Mouse (Mus musculus) midbrain, embryonic 11.5 days (tissue): ENCODE data around the gene Crabp1. TPM values are rescaled to one million over a fixed set of nuclear protein-coding genes. Genes with fewer than 3 reads are reported as not detected.

Experiments
- ATAC-seq: fragments of 200-750 bp; cut with Nextera tagmentation; 2 replicates; pipeline ENCODE4 v1.8.0; 2017; ENCODE audit warnings: moderate TSS enrichment, moderate library complexity; ENCODE audit not compliant: low FRiP score
- DNase-seq: peaks from one replicate; pipeline ENCODE4 v3.0.0; 2015; ENCODE audit warnings: low spot score; ENCODE audit errors: missing footprints
- H3K27ac ChIP-seq: fragments of 300-500 bp; sonication (generic); 2 replicates; pipeline ENCODE4 v1.5.1; 2014; ENCODE audit warnings: low read depth, low read length
- H3K27me3 ChIP-seq: fragments of 300-500 bp; sonication (generic); 2 replicates; pipeline ENCODE4 v1.6.1; 2014; ENCODE audit warnings: mild to moderate bottlenecking, low read length, moderate library complexity, mixed read lengths; ENCODE audit not compliant: control insufficient read depth, insufficient read depth
- H3K36me3 ChIP-seq: fragments of 300-500 bp; sonication (generic); 2 replicates; pipeline ENCODE4 v1.6.1; 2014; ENCODE audit warnings: mild to moderate bottlenecking, low read length, moderate library complexity, mixed read lengths; ENCODE audit not compliant: control insufficient read depth, insufficient read depth
- H3K4me1 ChIP-seq: fragments of 300-500 bp; sonication (generic); 2 replicates; pipeline ENCODE4 v1.6.1; 2014; ENCODE audit warnings: low read length; ENCODE audit not compliant: control insufficient read depth, insufficient read depth
- H3K4me2 ChIP-seq: fragments of 300-500 bp; sonication (generic); 2 replicates; pipeline ENCODE4 v1.6.1; 2014; ENCODE audit warnings: mild to moderate bottlenecking, moderate library complexity
- H3K4me3 ChIP-seq: fragments of 300-500 bp; sonication (generic); 2 replicates; pipeline ENCODE4 v1.5.1; 2014; ENCODE audit warnings: low read depth, low read length
- H3K9ac ChIP-seq: fragments of 300-500 bp; sonication (generic); 2 replicates; pipeline ENCODE4 v1.6.1; 2014; ENCODE audit warnings: low read length
- H3K9me3 ChIP-seq: fragments of 300-500 bp; sonication (generic); 2 replicates; pipeline ENCODE4 v1.6.1; 2016; ENCODE audit warnings: low read length; ENCODE audit not compliant: control insufficient read depth
- WGBS: fragments of 180-500 bp; shearing (Covaris S2); extraction: QIAGEN DNeasy Blood & Tissue Kit; methylation state at CpG from one replicate; pipeline ENCODE4 v1.1.7; 2014; 5-methylcytosine and 5-hydroxymethylcytosine counted together
- polyA plus RNA-seq: library from polyadenylated mRNA; unstranded; fragments of >200 nt; fragmentation: Nextera tagmentation; extraction: Ambion mirVana; gene quantifications from 2 replicates; pipeline ENCODE4 v1.2.1, GENCODE M21; 2014

The Crabp1 gene
- polyA plus RNA-seq, 1 experiment from 2014 or later: 1,165 TPM

DNA sequence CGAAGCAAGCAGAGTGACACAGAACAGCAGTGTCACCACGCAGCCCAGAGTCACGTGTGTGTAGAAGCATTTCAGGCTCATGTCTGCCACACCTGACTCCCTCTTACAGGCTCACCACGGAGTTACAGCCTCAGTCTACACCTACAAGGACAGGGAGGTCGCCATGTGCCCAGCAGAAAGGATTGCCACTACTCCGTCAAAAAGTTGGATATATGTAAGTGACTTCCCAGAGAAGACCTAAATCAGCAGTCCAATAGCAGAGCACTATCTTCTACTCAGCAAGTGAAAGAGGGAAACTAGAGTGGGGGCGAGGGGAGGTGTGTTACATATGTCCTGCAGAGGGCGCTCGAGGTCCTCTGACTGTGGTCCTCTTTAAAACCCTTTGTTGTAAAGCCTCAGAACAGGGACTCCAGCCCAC, 28.3 kb upstream of the Crabp1 start:
- ATAC-seq (peak; percentile 22; the same call in 1 of the 2 replicates), DNase-seq (peak; percentile 94)
- H3K27ac ChIP-seq: no peak overlapping the region
- no peaks in the 10 kb centered on the region for H3K36me3 ChIP-seq
- H3K4me1 ChIP-seq: peaks cover 11% of the 10 kb centered on the region
- 18% methylated on average over 9 of the region's 9 CpGs for WGBS
- H3K27me3 ChIP-seq: no peaks in the 10 kb centered on the region
- H3K9ac ChIP-seq: no peak overlapping the region
- no peak overlapping the region for H3K4me2 ChIP-seq
- no peaks in the 10 kb centered on the region for H3K9me3 ChIP-seq
- H3K4me3 ChIP-seq: no peak overlapping the region

DNA sequence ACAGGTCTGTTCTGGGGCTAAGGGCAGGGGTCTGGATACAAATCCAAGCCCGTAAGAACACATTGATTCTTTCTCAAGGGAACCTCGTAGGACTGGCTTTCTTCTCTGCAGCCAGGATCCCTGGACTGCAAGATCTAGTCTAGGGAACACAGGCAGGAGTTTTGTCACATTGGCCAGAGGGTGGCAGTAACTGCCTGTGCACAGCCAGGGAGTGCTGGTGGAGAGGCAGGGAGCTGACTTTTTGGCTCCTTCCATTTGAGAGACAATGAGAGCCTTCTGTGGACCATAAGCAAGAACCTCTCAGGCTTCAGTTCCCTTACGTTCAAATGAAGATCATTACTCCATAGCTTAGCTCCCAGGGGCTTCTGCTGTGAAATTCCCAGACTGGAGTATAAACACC, 26.2 kb upstream of the Crabp1 start:
- ATAC-seq (no peak), DNase-seq (peak; percentile 89)
- no peak overlapping the region for H3K4me2 ChIP-seq
- 32% methylated on average over 3 of the region's 3 CpGs for WGBS
- no peaks in the 10 kb centered on the region for H3K27me3 ChIP-seq
- H3K27ac ChIP-seq: no peak overlapping the region
- no peak overlapping the region for H3K4me3 ChIP-seq
- H3K9ac ChIP-seq: no peak overlapping the region
- peaks cover 7% of the 10 kb centered on the region for H3K4me1 ChIP-seq
- H3K9me3 ChIP-seq: no peaks in the 10 kb centered on the region
- no peaks in the 10 kb centered on the region for H3K36me3 ChIP-seq

DNA sequence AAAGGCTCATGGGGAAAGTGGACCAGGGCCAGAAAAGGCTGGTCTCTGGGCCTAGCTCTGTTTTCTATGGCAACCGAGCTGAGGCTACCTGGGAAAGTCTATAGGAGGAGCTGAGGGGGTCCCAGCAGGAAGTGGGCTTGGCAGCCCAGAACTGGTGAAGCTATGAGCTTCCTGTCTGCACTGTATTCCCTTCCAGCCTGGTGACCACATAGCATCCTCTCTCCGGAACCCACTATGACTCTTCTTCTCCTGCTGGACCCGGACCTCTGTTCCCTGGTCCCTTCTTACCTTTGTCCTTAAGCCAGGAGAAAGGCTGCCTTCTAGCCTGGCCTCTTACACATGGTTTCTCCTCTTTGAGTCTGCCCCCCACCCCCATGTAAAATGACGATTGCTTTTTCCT, 20.7 kb upstream of the Crabp1 start:
- Histone ChIP-seq H3K36me3 (no peaks in the 10 kb centered on the region), H3K9me3 (no peaks in the 10 kb centered on the region), H3K4me1 (peaks cover 8% of the 10 kb centered on the region), H3K27me3 (no peaks in the 10 kb centered on the region), H3K9ac (no peak overlapping the region), H3K27ac (no peak overlapping the region), H3K4me3 (no peak overlapping the region), H3K4me2 (no peak overlapping the region)
- 94% methylated on average over 4 of the region's 4 CpGs for WGBS
- DNase-seq (no peak), ATAC-seq (no peak)

- DNase-seq: no peak
- no peak overlapping the region for H3K4me2 ChIP-seq
- no peak overlapping the region for H3K27ac ChIP-seq
- no peaks in the 10 kb centered on the region for H3K36me3 ChIP-seq
- no peaks in the 10 kb centered on the region for H3K27me3 ChIP-seq
- H3K9me3 ChIP-seq: no peaks in the 10 kb centered on the region
- WGBS: 53% methylated on average over 13 of the region's 13 CpGs
- H3K4me3 ChIP-seq: no peak overlapping the region
- 0 out of 2 replicates have a peak, but pooled peaks cover 5% of the 10 kb centered on the region for H3K4me1 ChIP-seq
- 0 out of 2 replicates have a peak, but pooled peaks have one; percentile 19 for ATAC-seq
- H3K9ac ChIP-seq: no peak overlapping the region
Measured at GRCm38 (mm10) chr9:54745740-54746370, 18.7 kb upstream of the Crabp1 start.

GRCm38 (mm10) chr9:54750215-54750981, 14.2 kb upstream of the Crabp1 start:
- no peak overlapping the region for H3K4me3 ChIP-seq
- no peaks in the 10 kb centered on the region for H3K9me3 ChIP-seq
- 83% methylated on average over 7 of the region's 7 CpGs for WGBS
- H3K4me1 ChIP-seq: peaks cover 15% of the 10 kb centered on the region
- no peaks in the 10 kb centered on the region for H3K36me3 ChIP-seq
- H3K4me2 ChIP-seq: no peak overlapping the region
- no peak overlapping the region for H3K27ac ChIP-seq
- no peaks in the 10 kb centered on the region for H3K27me3 ChIP-seq
- ATAC-seq: no peak
- H3K9ac ChIP-seq: no peak overlapping the region
- peak; percentile 77 for DNase-seq

GRCm38 (mm10) chr9:54751684-54752083, 12.9 kb upstream of the Crabp1 start:
- Histone ChIP-seq H3K4me1 (peaks cover 10% of the 10 kb centered on the region), H3K36me3 (no peaks in the 10 kb centered on the region), H3K27me3 (no peaks in the 10 kb centered on the region), H3K4me3 (no peak overlapping the region), H3K9ac (no peak overlapping the region), H3K4me2 (no peak overlapping the region), H3K9me3 (no peaks in the 10 kb centered on the region), H3K27ac (no peak overlapping the region)
- WGBS: 100% methylated on average over 2 of the region's 2 CpGs
- no peak for ATAC-seq
- peak; percentile 77 for DNase-seq

DNA sequence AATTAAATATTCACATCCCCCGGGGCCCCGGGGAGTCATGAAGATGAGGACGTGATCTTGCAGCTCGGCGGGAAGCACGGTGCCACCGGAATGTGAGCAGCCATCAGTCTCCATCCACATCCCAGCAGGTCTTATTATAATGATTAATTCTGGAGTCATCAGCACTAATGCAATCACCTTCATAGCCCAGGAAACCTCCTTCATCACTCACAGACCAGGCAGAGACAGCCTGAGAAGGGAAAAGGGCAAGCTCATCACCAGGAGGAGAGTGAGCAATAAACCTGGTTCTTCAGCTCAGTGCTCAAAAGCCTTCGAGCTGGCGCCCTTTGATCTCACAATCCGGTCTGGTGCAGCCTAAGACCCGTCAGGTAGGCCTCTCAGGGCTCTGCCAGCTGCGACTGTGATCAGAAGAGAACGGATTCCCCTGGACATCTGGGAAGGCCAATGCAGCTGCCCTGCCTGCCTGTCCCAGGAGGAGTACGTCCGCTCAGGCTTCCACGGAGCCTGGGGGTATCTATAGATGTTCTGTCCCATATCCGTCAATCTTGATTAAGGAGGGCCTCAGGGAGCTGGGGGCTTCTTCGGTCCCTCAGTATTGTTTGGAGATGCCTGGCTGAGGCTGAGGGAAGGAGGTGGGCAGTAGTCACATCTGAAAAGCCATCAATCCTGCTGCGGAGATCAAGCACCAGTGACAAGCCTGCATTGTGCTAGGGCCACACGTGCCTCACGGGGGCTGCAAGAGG, 12.2 kb upstream of the Crabp1 start:
- Histone ChIP-seq H3K27ac (no peak overlapping the region), H3K36me3 (no peaks in the 10 kb centered on the region), H3K4me1 (peaks cover 10% of the 10 kb centered on the region), H3K27me3 (no peaks in the 10 kb centered on the region), H3K9me3 (no peaks in the 10 kb centered on the region), H3K4me2 (no peak overlapping the region), H3K4me3 (no peak overlapping the region), H3K9ac (no peak overlapping the region)
- ATAC-seq: peak; percentile 75
- DNase-seq: peak; percentile 89
- WGBS: 35% methylated on average over 21 of the region's 21 CpGs

GRCm38 (mm10) chr9:54752944-54753295, 11.6 kb upstream of the Crabp1 start:
- Histone ChIP-seq H3K9ac (no peak overlapping the region), H3K4me1 (peaks cover 10% of the 10 kb centered on the region), H3K36me3 (no peaks in the 10 kb centered on the region), H3K4me2 (no peak overlapping the region), H3K27ac (no peak overlapping the region), H3K9me3 (no peaks in the 10 kb centered on the region), H3K27me3 (no peaks in the 10 kb centered on the region), H3K4me3 (no peak overlapping the region)
- ATAC-seq (peak; percentile 35; the same call in 1 of the 2 replicates), DNase-seq (no peak)
- 53% methylated on average over 11 of the region's 11 CpGs for WGBS

DNA sequence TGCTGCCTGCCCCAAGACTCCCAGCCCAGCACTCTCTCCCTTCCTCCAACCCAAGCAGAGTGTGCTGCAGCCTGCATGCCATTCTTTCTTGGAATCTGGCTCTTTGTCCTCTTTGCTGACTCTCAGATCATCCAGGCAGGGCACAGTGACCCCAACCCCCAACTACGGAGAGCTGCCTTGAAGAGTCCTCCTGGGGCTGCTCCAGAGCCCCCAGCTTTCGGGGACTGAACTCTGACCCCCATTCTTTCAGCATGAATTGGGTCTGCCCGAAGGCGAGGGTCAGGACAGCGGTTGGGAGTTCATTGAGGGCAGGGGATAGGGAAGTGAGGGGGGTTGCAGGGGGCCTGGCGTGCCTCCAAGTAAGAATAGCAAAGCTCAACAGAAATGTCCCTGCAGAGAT, 5.0 kb upstream of the Crabp1 start:
- Histone ChIP-seq H3K4me3 (no peak overlapping the region), H3K27ac (no peak overlapping the region), H3K4me1 (peaks cover 9% of the 10 kb centered on the region), H3K36me3 (no peaks in the 10 kb centered on the region), H3K9me3 (no peaks in the 10 kb centered on the region), H3K4me2 (no peak overlapping the region; the same call in 1 of the 2 replicates), H3K9ac (peak overlapping the region; percentile 29; the same call in 1 of the 2 replicates), H3K27me3 (peaks cover 11% of the 10 kb centered on the region)
- DNase-seq: no peak
- peak; percentile 52 for ATAC-seq
- WGBS: under 1% methylated on average over 6 of the region's 6 CpGs
